Mouse (Mus musculus): ENCODE measurements around the gene Bcl3.

Bcl3 gene

DNA sequence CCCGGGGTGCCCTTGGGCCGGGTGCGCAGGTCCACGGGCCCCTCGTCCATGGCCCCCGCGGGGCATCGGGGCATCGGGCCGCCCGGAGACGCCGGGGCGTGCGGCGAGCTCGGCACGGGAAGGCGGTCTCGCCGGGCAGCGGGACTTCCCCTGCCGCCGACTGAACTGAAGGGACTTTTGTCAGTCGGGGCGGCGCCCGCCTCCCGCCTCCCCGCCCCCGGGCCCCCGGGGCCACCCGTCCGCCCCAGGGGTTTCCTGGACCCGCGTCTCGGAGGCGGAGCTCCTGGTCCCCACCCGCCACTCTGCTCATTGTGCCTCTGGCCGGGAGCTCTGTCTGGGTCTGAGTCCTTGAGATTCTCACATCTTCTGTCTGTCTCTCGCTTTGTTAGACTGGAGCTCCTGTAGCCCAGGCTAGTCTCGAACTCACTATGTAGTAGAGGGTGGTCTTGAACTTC lies at the start of gene Bcl3:
Gene Bcl3, minus strand, starts transcription at position 167 of the 455 bp plus-strand sequence.
- DNase-seq (ENCODE audit: low read depth, low spot score) = peak; percentile 52

- DNase-seq (ENCODE audit: low read depth, low spot score) = no peak
Measured at GRCm38 (mm10) chr7:19871943-19872601, 49.5 kb upstream of the Bcl3 start.

DNA sequence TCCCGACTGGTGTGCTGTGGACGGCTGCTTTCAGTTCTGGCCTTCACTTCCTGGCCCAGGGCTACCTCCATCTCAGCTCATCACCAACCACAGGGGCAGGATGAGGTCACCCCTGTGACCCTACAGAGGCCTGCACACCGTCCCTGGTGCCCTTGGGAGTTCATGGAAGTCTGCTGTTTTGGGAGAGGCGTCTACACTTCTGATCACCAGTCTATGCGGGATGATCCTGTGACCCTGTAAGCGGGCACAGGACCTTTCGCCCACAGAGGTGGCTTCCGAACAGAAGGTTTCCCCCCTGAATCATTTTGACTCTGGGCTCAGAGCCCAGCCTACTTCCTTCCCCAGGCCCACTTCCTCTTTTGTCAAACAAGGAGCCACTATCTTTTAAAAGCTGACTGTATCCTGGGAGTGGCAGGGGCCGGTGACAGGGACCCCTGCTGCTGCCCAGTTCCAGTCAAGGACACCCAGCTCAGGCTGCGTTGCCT lies 48.6 kb upstream of the Bcl3 start:
- DNase-seq (ENCODE audit: low read depth, low spot score) = peak; percentile 25

DNA sequence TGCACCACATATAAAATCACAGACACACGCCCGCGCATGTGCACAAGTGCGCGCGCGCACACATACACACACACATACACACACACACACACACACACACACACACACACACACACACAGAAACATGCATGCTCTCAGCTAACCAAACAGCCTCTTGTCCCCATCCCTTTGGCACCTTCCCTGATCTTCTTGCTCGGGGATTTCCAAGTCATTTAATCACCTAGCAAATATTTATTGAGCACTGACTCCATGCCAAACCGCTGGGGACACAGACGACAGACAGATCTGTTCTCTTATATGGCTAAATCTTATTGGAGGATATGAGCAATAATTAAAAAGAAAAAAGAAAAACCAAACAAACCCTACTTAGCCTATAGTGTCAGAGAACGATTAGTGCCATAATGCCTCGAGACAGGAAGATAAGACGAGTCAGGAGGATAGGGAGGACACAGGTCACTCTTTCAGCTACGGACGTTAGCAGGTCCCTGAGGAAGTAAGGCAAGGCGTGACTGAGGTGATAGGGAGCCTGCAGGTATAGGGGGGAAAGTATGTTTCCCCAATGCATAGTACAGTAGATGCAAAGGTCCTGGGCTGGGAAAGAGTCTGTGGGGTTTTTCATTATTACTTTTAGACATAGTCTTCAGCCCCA lies 45.3 kb upstream of the Bcl3 start:
- DNase-seq (ENCODE audit: low read depth, low spot score) = no peak

GRCm38 (mm10) chr7:19866490-19866889 lies 43.9 kb upstream of the Bcl3 start:
- no peak for DNase-seq (ENCODE audit: low read depth, low spot score)

DNA sequence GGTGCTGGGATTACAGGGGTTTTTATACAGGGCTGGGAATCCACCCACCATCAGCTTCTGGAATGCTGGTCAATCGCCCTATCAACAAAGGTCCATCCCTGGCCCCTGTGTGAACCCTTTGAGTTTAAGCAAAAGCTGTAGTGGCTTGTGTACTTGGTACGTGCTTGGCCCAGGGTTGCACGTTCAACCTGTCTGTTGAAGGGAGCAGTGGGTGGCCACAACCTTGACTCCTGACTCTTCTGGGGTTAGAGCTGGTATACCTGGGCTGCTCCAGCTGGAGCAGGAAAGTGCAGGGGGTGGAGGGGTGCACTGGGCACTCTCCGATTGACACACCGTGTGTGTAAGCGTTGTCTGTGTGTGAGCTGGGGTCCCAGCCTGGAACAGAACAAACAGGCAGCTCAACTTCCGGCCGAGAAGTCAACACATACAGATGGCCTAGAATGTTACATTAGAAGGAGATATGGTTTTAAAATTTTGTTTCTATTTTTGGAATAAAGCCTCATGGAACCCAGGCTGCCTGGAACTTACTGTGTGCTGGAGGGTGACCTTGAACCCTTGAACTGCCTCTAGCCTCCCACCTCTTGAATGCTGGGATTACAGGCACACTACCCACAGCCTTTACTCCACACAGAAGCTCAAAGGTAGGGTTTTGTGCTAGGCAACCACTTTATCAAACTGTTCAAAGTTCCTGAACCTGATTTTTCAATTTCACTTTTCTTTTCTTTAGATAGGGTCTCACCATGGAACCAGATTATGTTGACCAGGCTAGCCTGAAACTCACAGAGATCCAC lies 42.9 kb upstream of the Bcl3 start:
- no peak for DNase-seq (ENCODE audit: low read depth, low spot score)

GRCm38 (mm10) chr7:19864241-19864640 lies 41.7 kb upstream of the Bcl3 start:
- no peak for DNase-seq (ENCODE audit: low read depth, low spot score)

DNA sequence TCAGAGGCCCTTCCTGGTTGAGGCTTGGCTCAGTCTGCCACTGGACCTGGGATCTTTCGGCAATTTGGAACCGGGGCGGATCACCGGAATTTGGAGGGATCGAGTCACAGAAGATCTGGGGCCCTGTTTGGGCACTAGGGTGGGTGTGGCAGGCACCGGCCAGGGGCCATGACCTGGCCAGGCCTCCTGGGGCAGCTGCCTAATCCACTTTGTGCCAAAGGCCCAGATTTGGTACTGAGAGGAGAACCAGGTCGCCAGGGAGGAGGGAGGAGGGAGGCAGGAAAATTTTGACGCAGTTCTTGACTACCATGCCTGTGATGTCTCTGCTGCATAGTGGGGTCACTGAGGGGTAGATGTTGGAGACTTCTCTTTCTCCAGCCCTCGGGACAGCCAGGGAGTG lies 38.6 kb upstream of the Bcl3 start, which contains the start of gene Ceacam16:
Gene Ceacam16, minus strand, starts transcription at position 101 of the 400 bp plus-strand sequence.
- DNase-seq (ENCODE audit: low read depth, low spot score) = no peak

DNA sequence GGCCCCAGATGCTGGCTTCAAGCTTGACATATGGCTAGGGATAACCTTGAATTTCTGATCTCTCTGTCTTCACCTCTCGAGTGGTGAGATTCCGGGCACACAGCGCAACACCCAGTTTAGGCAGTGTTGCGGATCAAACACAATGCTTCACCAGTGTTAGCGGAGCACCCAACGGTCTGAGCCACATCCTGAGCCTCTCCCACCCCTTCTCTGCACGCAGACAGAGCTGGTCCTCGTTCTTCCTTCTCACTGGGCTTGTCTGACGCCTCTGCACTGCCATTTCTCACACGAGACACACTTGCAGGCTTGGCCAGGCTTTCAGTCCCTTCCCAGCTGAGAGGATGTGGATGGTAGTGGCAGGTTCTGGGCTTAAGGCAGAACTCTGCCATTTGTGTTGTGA lies 37.2 kb upstream of the Bcl3 start:
- no peak for DNase-seq (ENCODE audit: low read depth, low spot score)

GRCm38 (mm10) chr7:19856283-19856682 lies 33.7 kb upstream of the Bcl3 start:
- DNase-seq (ENCODE audit: low read depth, low spot score) = no peak

- DNase-seq (ENCODE audit: low read depth, low spot score) = no peak
Measured at GRCm38 (mm10) chr7:19855663-19856062, 33.1 kb upstream of the Bcl3 start.

- no peak for DNase-seq (ENCODE audit: low read depth, low spot score)
Measured at GRCm38 (mm10) chr7:19853526-19853925, 31.0 kb upstream of the Bcl3 start.

DNA sequence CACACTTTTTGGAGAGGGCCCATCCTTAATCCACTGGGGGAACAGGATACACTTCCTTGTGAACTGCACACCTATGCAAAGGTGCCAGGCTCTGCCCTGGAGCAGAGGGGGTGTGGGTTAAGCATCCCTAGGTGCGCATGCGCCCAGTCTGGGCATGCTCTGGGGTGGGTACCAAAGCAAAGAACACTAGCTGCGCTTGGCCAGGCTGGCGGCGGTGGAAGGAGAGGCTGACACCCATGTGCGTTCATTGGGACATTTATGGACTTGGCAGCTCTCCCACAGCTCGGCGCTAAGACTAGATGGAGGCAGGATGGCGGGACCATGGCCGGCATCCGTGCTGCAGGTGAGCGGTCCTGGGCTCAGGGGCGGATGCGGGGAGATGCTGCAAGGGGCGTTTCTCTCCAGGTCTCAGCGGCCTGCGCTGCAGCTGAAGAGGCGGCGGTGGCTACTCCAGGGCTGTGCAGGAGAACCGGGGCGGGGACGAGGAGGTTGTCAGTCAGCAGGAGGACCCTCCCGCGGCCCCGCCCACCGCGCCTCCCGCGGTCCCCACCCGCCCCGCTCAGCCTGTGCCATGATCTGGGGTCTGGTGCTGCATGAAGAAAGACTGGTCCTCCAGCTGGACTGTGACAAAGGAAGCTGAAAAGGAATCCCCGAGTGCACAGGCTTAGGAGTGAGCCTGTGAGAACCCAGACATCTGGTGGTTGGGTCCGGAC lies 29.4 kb upstream of the Bcl3 start, which contains the start of gene Gm19345:
Gene Gm19345, plus strand, starts transcription at position 146 of the 713 bp plus-strand sequence.
- DNase-seq (ENCODE audit: low read depth, low spot score) = no peak

DNA sequence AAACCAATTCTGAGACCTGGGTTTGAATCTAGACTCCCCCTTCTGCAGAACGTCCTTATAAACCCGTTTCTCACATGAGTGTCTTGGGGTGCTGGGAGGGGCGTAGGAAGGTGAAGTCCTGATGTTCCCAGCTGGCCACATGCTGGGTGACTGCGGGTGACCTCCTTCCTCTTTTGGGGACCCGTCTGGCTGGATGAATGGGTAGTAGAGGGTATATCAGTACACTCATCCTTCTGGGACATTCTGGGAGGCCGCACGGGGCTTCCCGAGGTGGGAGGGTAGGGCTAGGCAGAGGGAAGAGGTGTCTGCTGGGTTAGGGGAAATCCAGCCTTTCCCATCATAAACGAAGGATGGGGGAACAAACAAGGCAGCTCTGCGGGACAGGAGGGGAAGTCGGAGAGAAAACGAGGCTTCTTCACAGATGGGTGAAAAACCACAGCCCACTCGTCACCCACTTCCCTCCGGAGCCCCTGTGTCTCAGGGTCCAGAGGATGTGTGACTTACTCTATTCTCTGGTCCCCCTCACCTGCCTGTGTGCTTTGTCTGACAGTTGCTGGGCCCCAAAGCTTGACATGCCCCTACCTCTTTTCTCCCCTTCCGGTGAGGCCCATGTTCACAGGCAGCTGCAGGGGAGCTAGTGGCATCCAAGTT lies 22.1 kb upstream of the Bcl3 start:
- no peak for DNase-seq (ENCODE audit: low read depth, low spot score)

DNA sequence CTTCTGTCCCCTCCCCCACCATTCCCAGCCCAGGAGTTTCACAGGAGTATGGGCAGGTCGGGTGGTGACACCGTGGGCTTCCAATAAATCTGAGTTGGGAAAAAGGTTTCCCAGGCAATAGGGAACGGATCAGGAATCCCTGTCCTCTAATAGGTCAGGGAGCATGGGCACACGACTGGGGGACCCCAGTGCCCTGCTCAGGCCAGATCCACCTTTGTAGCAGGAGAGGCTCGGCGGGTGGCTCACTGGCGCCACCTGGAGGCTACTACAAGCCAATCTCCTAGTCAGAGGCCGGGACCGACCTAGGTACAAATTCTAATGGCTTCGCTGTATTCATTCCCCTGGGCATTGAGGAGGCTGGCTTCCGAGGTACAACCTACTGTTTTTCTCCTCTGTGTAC lies 21.0 kb upstream of the Bcl3 start:
- DNase-seq (ENCODE audit: low read depth, low spot score) = peak; percentile 50

DNA sequence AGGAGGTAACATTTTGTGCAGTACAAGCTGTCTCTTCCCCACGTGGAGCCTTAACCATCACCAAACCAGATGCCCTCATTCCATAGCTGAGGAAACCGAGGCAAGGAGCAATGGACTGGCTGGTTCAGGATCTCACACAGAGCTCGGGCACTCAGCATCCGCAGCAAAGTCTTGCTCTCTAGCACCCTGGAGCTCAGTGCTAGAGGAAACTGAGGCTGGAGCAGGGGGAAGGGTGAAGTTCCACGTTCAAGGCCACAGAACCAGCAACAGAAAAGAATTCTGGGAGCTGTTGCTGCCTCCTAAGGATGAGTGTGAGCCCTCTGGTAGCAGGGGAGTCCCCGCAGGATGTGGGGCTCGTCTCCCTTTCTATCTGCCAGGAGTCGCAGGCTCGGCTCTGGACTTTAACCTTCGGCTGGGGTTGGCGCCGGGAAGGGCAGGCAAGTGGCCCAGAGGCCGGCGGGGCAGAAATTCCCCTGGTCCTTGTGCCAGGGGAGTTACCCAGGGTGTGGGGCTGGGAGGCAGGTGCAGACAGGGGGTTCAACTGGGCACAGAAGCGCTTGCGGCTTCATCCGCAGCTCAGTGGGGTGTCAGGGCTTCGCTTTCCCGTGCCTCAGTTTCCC lies 20.4 kb upstream of the Bcl3 start:
- DNase-seq (ENCODE audit: low read depth, low spot score) = no peak

GRCm38 (mm10) chr7:19841686-19842413 lies 19.3 kb upstream of the Bcl3 start:
- no peak for DNase-seq (ENCODE audit: low read depth, low spot score)

DNA sequence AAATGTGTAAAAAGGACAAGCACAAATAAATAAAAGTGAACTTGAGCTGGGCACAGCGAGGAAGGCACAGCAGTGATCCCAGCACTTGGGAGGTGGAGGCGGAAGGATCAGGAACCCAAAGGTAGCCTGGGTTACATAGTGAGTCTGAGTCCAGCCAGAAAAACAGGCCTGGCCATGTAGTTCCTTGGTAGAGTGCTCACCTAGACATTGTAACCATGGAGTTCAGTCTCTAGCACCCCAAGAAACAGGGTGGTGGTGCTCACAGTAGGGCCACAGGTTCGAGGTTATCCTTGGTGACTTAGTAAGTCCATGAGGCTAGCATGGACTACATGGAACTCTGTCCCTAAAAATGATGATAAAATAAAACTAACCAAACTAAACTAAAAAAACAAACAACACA lies 18.4 kb upstream of the Bcl3 start:
- no peak for DNase-seq (ENCODE audit: low read depth, low spot score)

GRCm38 (mm10) chr7:19840371-19840770 lies 17.8 kb upstream of the Bcl3 start:
- DNase-seq (ENCODE audit: low read depth, low spot score) = no peak

DNA sequence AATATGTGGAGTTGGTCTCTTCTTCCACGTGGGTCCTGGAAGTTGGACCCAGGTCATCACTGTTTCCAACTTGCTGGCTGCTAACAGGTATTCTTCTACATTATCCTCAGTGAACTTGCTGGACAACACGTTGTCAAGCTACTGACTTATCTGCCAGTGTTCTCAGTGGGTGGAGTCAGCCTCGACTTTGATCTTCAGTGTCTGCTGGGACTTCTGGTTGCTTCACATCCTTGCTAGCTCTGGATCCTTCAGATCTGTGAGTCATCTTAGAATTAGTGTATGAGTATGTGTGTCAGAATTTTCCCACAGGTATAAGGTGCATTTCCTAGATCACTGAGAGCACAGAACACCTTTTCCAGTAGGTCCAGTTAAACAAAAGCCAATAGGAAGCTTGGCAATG lies 14.3 kb upstream of the Bcl3 start:
- no peak for DNase-seq (ENCODE audit: low read depth, low spot score)
